Mouse (Mus musculus): ENCODE results near the gene Nus1. TPM values are rescaled to one million over a fixed set of nuclear protein-coding genes. Genes with fewer than 3 reads are reported as not detected.

Gene Nus1
- total RNA-seq (2021) (10 to 100 TPM; 46.0 to 62.7 TPM), polyA plus RNA-seq (2012; rRNA removed) (33.4 and 34.5 TPM in 2 replicates)
- long read RNA-seq, full-length matches to known transcripts, result 33 of 38 reads
- long read RNA-seq, partial matches to known transcripts, result 1 of 38 reads
- long read RNA-seq, other reads (novel, unspliced or antisense), result 4 of 38 reads

- DNase-seq, result peak; percentile 97
Observed at GRCm38 (mm10) chr10:52417299-52417997, at the start of gene Nus1. TSS of gene Nus1 (plus strand) at chr10:52417547.

- DNase-seq, result no peak
Observed at GRCm38 (mm10) chr10:52368376-52368775, 49.0 kb upstream of the Nus1 start.

- DNase-seq, result no peak
Observed at GRCm38 (mm10) chr10:52373834-52374233, 43.5 kb upstream of the Nus1 start.

- DNase-seq, result no peak
Observed at GRCm38 (mm10) chr10:52374651-52375050, 42.7 kb upstream of the Nus1 start.

GRCm38 (mm10) chr10:52376422-52376821, 40.9 kb upstream of the Nus1 start:
- DNase-seq, result no peak

- no peak for DNase-seq
Observed at GRCm38 (mm10) chr10:52377813-52378212, 39.5 kb upstream of the Nus1 start.

GRCm38 (mm10) chr10:52381321-52381801, 36.0 kb upstream of the Nus1 start:
- no peak for DNase-seq

GRCm38 (mm10) chr10:52381845-52382591, 35.3 kb upstream of the Nus1 start, which contains the start of gene Gopc:
TSS of gene Gopc (minus strand) at chr10:52382124.
- peak; percentile 98 for DNase-seq

- no peak for DNase-seq
Observed at GRCm38 (mm10) chr10:52383022-52383421, 34.3 kb upstream of the Nus1 start.

- DNase-seq, result no peak
Observed at GRCm38 (mm10) chr10:52383522-52383921, 33.8 kb upstream of the Nus1 start.

- DNase-seq, result peak; percentile 46
Observed at GRCm38 (mm10) chr10:52384823-52385610, 32.3 kb upstream of the Nus1 start.

- DNase-seq, result no peak
Observed at GRCm38 (mm10) chr10:52387192-52387591, 30.2 kb upstream of the Nus1 start.

- no peak for DNase-seq
Observed at GRCm38 (mm10) chr10:52388922-52389430, 28.4 kb upstream of the Nus1 start, which contains the start of gene Nepn. TSS of gene Nepn (plus strand) at chr10:52388972.

GRCm38 (mm10) chr10:52389438-52389837, 27.9 kb upstream of the Nus1 start:
- DNase-seq, result no peak

GRCm38 (mm10) chr10:52391208-52391607, 26.1 kb upstream of the Nus1 start:
- DNase-seq, result no peak

- DNase-seq, result no peak
Observed at GRCm38 (mm10) chr10:52396647-52397046, 20.7 kb upstream of the Nus1 start.

- DNase-seq, result no peak
Observed at GRCm38 (mm10) chr10:52398715-52399114, 18.6 kb upstream of the Nus1 start.

GRCm38 (mm10) chr10:52399722-52400121, 17.6 kb upstream of the Nus1 start:
- DNase-seq, result no peak

GRCm38 (mm10) chr10:52405160-52405559, 12.2 kb upstream of the Nus1 start:
- no peak for DNase-seq

GRCm38 (mm10) chr10:52407526-52407925, 9.8 kb upstream of the Nus1 start:
- no peak for DNase-seq

- no peak for DNase-seq
Observed at GRCm38 (mm10) chr10:52415020-52415419, 2.3 kb upstream of the Nus1 start.

GRCm38 (mm10) chr10:52416458-52416857, 889 bp upstream of the Nus1 start:
- DNase-seq, result no peak

Measured in adrenal gland, adult 2 months (tissue).